Mouse (Mus musculus) telencephalon, adult 2 months (tissue): ENCODE results near the gene Pard3.

Experiments used
- DNase-seq: peaks from one replicate; pipeline ENCODE4 v3.0.0-alpha.2; 2011; ENCODE audit warnings: low read depth, low spot score

The Pard3 gene

DNA sequence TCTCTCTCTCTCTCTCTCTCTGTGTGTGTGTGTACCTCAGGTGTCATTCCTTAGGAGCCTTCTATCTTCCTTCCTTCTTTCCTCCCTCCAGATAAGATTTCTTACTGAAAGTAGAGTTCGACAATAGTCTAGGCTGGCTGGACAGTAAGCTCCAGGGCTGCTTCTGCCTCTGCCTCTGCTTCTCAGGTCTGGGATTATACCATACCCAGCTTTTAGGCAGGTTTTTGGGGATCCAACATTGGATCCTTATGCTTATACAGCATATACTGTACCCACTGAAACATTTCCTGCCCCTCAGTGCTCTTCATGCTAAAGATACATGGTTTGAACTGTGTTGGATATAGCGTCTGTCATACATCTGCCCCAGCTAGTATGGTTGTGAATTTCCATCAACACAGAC lies 536.9 kb downstream of the Pard3 start:
- no peak for DNase-seq

- no peak for DNase-seq
Observed at GRCm38 (mm10) chr8:127603062-127603461, 539.4 kb downstream of the Pard3 start.

DNA sequence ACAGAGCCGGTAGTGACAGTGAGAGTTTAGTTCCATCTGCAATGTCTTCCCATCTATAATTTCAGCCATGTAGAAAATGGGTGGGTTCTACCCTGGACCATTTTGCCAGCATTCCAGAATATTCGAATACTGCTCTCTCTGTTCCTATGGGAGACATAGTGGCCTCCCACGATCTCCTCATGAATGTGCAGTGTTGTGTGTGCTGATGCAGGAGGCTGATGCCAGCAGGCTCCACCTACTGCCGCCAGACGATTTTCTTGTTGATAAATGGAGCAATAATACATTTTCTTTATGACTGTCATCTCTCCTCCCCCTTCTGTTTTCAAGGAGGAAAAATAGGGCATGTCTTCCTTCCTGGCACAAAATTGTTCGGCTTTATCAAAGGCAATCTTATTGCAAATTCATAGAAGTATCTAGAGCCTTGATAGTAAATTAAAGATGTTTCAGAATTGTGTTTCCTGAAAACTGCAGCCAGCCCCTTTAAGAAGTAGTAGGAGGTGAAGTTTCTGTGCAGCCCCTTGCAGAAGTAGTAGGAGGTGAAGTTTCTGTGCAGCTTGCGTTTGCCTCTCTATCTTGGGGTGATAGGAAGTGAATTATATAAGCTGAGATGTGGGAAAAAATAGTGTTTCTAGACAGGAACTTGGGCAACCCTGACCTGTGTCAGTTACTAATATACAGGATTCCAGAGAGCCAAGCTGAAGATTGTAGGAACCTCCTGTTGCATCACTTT lies 545.0 kb downstream of the Pard3 start:
- peak; percentile 53 for DNase-seq

DNA sequence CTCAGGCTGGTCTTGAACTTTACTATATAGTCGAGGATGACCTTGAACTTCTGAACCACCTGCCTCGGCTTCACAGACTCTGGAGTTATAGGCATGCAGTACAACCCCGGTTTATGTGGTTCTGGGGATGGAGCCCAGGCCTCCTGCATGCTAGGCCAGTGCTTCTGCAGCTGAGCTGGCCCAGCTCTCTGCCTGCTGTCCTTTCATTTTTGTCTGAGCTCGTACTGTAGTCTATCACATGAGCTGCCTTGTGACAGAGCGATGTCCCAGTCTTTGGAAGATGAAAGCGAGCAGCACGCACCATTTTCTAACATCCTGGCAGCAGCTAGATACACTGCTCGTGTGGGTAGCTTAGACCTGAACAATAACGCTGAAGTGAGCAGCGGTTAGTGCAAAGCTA lies 545.6 kb downstream of the Pard3 start:
- DNase-seq = no peak

DNA sequence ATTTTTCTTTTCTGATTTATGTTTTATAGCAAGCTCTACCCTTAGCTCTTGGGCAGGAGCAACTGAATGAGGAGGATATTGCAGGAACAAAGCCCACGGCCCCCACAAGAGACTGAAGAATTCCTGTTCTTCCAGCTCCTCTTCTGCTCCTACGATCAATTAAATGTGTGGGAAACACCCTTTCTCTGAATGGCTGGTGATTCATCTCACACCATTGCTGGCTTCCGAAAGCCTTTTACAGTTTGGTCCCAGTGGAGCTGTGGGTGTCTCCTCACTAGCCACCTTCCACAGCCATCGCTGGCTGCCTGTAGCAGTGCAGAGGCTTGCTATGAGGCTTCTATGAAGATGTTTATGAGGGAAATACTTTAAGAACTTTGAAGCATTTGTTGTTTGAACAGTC lies 550.5 kb downstream of the Pard3 start:
- peak; percentile 62 for DNase-seq

- DNase-seq = no peak
Observed at GRCm38 (mm10) chr8:127616681-127617080, 553.0 kb downstream of the Pard3 start.

DNA sequence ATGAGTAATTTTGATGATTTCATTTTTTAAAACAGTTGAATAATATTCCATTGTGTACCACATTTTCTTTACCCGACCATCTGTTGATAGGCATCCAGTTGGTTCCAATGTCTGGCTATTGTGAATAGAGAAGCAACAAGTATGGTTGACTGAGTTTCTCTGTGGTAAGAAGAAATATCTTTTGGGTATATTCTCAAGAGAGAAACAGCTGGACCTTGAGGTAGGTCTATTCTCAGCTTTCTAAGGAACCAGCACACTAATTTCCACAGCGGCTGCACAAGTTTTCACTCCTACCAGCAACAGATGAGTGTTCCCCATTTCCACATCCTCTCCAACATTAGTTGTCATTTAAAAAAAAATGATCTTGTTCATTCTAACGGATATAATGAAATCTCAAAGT lies 558.4 kb downstream of the Pard3 start:
- DNase-seq = no peak

- no peak for DNase-seq
Observed at GRCm38 (mm10) chr8:127638232-127639087, 574.8 kb downstream of the Pard3 start.

GRCm38 (mm10) chr8:127639088-127639453 lies 575.4 kb downstream of the Pard3 start:
- no peak for DNase-seq

- DNase-seq = no peak
Observed at GRCm38 (mm10) chr8:127655559-127655958, 591.9 kb downstream of the Pard3 start.
